Mouse (Mus musculus): ENCODE measurements at regions not wholly inside any gene's neighbourhood (a gene's known extent, or its start where the extent isn't known, plus 50 kb on each side); places are given as distances from the start of the nearest gene placed in this dataset.

GRCm38 (mm10) chr3:99716381-99716780 is 168.8 kb upstream of the Spag17 start:
- DNase-seq (ENCODE audit: low spot score in 2 of 2), result no peak

- DNase-seq (ENCODE audit: low spot score in 2 of 2), result no peak
Measured at GRCm38 (mm10) chr3:99738093-99738803, 147.0 kb upstream of the Spag17 start.

- DNase-seq (ENCODE audit: low spot score in 2 of 2), result no peak
Measured at GRCm38 (mm10) chr3:99739654-99740053, 145.6 kb upstream of the Spag17 start.

- no peak for DNase-seq (ENCODE audit: low spot score in 2 of 2)
Measured at GRCm38 (mm10) chr3:99741249-99742222, 143.7 kb upstream of the Spag17 start.

- DNase-seq (ENCODE audit: low spot score in 2 of 2), result no peak
Measured at GRCm38 (mm10) chr3:99749725-99750124, 135.5 kb upstream of the Spag17 start.

GRCm38 (mm10) chr3:99778526-99778925 is 106.7 kb upstream of the Spag17 start:
- no peak for DNase-seq (ENCODE audit: low spot score in 2 of 2)

- DNase-seq (ENCODE audit: low spot score in 2 of 2), result no peak
Measured at GRCm38 (mm10) chr3:99785955-99786529, 99.2 kb upstream of the Spag17 start.

GRCm38 (mm10) chr3:99791316-99791715 is 93.9 kb upstream of the Spag17 start:
- DNase-seq (ENCODE audit: low spot score in 2 of 2), result no peak

- DNase-seq (ENCODE audit: low spot score in 2 of 2), result no peak
Measured at GRCm38 (mm10) chr3:99793622-99794021, 91.6 kb upstream of the Spag17 start.

GRCm38 (mm10) chr3:99795835-99796234 is 89.4 kb upstream of the Spag17 start:
- DNase-seq (ENCODE audit: low spot score in 2 of 2), result no peak

GRCm38 (mm10) chr3:99797791-99798190 is 87.4 kb upstream of the Spag17 start:
- no peak for DNase-seq (ENCODE audit: low spot score in 2 of 2)

- no peak for DNase-seq (ENCODE audit: low spot score in 2 of 2)
Measured at GRCm38 (mm10) chr3:99810532-99810931, 74.7 kb upstream of the Spag17 start.

- DNase-seq (ENCODE audit: low spot score in 2 of 2), result no peak
Measured at GRCm38 (mm10) chr3:99811276-99811675, 73.9 kb upstream of the Spag17 start.

GRCm38 (mm10) chr3:99812836-99813235 is 72.4 kb upstream of the Spag17 start:
- no peak for DNase-seq (ENCODE audit: low spot score in 2 of 2)

GRCm38 (mm10) chr3:99815115-99815514 is 70.1 kb upstream of the Spag17 start:
- no peak for DNase-seq (ENCODE audit: low spot score in 2 of 2)

GRCm38 (mm10) chr3:99817965-99818364 is 67.2 kb upstream of the Spag17 start:
- no peak for DNase-seq (ENCODE audit: low spot score in 2 of 2)

GRCm38 (mm10) chr3:99822735-99823134 is 62.5 kb upstream of the Spag17 start:
- DNase-seq (ENCODE audit: low spot score in 2 of 2), result no peak

- no peak for DNase-seq (ENCODE audit: low spot score in 2 of 2)
Measured at GRCm38 (mm10) chr3:99823256-99823655, 62.0 kb upstream of the Spag17 start.
